Mouse (Mus musculus) ovary, postnatal 36 days (tissue): ENCODE data around the gene Tbcc.
A peak's percentile ranks its signal among the peaks of the same experiment; 100 is the strongest.

ENCODE experiments used
- DNase-seq: peaks from one replicate; pipeline ENCODE4 v3.0.0; 2022; ENCODE audit warnings: low spot score, mixed read lengths

Gene Tbcc

GRCm38 (mm10) chr17:46870204-46870798, 20.2 kb upstream of the Tbcc start:
- DNase-seq, result no peak

GRCm38 (mm10) chr17:46870913-46871312, 19.6 kb upstream of the Tbcc start:
- DNase-seq, result no peak

DNA sequence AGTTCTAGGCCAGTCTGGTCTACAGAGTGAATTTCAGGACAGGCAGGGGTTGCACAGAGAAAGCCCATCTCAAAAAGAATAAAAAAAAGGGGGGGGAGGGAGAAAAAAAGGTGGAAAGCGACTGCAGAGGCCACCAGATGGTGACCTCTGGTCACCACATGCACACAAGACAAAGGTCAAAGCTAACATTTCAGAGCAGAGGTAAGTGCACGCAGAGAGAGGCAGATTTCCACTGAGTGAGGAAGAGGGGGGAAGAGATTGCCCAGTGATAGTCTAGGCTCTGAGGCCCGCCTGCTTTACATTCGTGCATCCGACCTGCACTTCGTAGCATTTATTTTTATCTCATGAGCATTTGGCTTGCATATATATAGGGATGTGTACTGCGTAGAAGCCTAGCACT, 17.7 kb upstream of the Tbcc start:
- DNase-seq, result no peak

GRCm38 (mm10) chr17:46874133-46874532, 16.4 kb upstream of the Tbcc start:
- DNase-seq, result no peak

GRCm38 (mm10) chr17:46875626-46876025, 14.9 kb upstream of the Tbcc start:
- DNase-seq, result no peak

GRCm38 (mm10) chr17:46876371-46876950, 14.0 kb upstream of the Tbcc start:
- DNase-seq, result no peak

GRCm38 (mm10) chr17:46877061-46877460, 13.4 kb upstream of the Tbcc start:
- no peak for DNase-seq

DNA sequence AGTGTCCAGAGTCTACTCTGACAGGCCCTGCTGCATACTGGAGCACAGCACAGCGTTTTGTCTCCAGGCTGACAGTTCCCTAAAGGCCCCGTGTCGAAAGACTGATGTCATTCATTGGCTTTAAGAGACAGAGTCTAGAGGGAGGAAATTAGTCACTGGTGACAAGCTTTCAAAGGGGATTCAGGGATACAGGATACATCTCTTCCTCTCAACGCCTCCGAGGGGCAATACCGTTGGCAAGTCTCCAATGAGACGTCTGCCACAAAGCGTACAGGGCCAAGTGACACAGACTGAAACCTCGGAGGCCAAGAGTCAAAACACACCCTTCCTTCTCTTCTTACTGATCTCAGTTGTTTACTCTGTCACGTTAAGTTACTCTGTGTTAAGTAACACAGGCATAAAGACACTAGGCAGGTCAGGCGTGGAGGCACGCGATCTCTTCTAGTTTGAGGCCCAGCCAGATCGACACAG, 10.6 kb upstream of the Tbcc start:
- no peak for DNase-seq

- DNase-seq, result no peak
These were observed 10.2 kb upstream of the Tbcc start for GRCm38 (mm10) chr17:46880322-46880721.

- DNase-seq, result no peak
These were observed 8.8 kb upstream of the Tbcc start for GRCm38 (mm10) chr17:46881728-46882127.

GRCm38 (mm10) chr17:46883107-46883506, 7.4 kb upstream of the Tbcc start:
- no peak for DNase-seq

- no peak for DNase-seq
These were observed 5.7 kb upstream of the Tbcc start for GRCm38 (mm10) chr17:46884766-46885165.

DNA sequence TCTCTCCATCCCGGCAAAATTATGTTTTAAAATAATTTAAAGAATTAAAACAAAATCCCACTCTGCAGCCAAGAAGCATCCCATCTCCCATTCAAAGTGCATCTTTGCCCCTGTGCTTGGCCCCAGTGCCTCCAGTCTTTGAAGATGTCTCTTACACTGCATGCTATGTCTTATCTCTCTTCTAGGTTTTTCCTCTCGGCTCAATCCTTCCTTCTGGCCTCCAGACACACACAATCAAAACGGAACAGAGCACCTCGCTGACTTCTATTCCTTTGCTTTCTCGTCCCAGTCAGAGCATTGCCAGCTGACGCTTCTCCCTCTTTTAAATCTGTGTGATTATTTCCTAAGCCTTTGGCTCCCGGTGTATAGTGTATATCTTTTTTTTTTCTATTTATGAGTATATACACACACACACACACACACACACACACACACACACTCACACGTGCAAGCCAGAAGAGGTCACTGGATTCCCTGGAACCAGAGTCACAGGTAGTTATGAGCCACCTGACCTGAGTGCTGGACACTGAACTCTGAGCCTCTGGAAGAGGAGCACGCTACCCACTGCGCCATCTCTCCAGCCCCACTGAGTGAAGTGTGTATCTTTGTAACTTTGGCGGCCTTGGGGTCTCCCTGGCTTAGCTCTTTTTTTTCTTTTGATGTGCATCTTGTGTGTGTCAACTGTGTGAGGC, 5.1 kb upstream of the Tbcc start:
- DNase-seq, result no peak

DNA sequence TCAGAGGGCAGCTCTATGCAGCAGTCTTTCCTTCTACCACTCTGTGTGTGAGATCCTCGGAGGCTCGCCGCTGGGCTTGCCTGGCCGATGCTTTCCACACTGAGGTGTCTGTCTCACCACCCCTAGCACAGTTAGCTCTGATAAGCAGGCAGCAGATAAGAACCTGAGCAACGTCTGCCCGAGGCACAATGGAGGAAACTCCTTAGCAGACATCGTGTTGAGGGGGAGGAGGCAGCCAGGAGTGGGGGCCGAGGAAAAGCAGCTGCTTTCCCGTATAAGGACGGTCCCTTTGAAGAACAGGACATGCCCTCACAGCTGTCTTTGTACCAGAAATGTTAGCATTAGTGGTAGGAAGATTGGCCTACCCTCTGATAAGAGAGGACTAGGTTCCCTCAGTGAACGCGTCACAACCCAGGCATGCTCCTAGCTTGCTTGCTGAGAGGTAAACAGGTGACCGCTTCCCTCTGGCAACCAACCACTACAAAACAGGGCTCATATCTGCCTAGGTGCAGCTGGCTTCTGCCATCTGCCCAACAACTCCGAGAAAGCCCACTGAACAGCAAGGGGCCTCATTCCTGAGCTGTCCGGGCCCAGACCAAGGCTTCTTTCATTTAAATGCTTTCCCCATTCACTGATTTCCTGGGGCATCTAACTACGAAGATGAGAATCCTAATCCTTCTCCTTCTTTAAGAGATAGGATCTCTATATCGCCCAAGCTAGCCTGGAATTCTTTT, 4.4 kb upstream of the Tbcc start:
- DNase-seq, result no peak

DNA sequence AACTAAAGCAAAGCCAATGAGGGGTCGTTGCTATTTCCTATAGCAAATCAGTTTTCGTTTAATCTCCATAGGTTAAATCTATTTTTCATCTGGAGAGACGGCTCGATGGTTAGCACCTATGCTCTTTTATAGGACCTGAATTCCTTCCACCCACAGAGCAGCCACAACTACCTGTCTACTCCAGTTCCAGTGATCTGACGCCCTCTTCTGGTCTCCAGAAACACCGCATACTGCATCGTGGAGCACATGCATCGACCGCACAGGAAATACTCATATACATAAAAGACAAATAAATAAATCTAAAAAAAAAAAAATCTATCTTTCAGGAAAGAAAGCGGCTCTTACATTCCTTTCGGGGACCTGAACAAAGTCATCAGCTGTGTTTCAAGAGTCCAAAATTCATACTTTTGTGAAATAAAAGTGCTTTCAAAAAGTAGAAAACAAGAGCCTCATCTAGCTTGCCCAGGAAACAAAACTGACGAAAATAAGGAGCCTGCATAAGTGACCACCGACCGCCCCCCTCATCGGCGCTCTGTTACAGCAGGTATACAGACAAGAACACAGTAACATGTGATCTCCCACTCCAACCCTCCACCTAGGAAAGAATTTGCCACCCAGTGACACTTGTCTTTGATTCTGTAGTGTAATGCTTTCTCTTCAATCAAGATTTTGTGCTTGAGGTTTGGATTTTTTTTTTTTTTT, 1.8 kb upstream of the Tbcc start:
- DNase-seq, result no peak

GRCm38 (mm10) chr17:46889450-46890084, 917 bp upstream of the Tbcc start:
- DNase-seq, result peak; percentile 79

GRCm38 (mm10) chr17:46890843-46891594, 535 bp downstream of the Tbcc start:
- peak; percentile 53 for DNase-seq

DNA sequence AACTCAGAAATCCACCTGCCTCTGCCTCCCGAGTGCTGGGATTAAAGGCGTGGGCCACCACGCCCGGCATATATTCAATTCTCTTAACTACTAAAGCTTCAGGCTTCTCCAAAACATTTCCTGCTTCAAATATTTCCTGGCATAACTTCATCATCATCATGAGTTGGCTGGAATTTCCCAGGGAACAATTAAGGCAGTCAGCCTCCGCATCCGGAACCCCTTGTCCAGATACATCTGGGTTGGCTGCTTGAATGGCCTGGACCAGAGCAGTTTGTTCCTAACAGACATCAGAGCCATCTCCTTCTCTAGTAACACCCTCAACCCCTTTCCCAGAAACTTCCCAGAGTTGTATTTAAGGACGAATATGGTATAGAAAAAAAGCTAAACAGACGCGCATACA, 4.9 kb downstream of the Tbcc start:
- DNase-seq, result no peak

DNA sequence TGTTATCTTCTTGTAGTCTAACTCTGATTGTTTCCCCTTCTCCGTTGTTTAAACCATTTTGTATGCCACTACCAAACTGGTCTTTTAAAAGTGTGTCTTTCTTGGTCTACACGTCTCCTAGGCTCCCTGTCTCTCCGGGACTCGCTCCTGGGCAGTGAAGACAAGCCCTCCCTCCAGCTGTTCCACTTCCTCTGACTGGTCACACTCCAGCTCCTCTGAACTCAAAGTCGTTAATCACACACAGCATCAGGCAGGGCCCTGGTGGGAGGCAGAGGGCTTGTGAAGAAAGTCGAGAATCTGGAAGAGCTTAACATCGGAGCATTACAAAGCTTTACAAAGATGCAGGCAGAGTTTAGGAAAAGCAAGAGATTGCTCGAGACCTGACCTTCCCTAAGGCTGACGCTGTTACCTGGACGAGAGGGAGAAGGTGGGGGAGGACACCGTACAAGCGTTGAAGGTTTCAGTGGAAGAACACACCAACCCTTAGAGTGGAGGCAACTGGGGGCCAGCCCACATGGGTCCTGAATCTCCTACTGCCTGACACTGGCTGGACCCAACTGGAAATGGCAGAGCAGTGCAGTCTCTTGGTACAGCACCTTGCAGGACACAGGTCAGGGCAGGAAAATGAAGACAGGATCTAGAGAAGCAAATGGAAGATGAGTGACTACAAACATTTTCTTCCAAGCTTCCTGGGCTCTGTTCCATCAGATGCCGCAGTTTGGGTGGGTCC, 6.9 kb downstream of the Tbcc start:
- no peak for DNase-seq

DNA sequence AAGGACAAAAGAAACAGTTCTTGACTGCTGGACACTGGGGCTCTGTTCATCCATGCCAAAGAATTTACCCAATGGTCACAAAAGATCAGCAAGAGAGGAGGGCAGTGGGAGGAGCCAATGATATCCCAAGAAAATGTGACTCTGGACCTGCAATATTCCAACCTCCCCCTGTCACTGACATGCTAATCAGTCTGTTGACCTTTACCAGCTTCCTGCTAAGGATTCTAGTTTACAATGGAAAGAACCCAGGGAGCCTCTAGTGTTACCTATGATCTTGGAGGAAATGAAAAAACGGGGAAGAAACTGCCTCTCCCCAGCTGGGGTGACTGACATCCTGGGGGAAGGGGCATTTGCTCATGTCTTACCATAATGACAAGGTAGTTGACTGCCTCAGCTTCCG, 10.5 kb downstream of the Tbcc start:
- DNase-seq, result no peak
